In genomic region chr19:5139640-5140039, GRCm38 (mm10) we compare ENCODE assay signal across 8 mouse cellular contexts. TPM values are rescaled to one million over a fixed set of nuclear protein-coding genes. Genes with fewer than 3 reads are reported as not detected.
A peak's percentile ranks its signal among the peaks of the same experiment; 100 is the strongest.
DNase-seq lines count a peak whose midpoint lies in the region; ATAC-seq lines count a peak whose summit lies in the region.

No protein-coding gene starts in this region.

- H3K27ac ChIP-seq in forebrain, embryonic 15.5 days (replicated peaks): no peak overlapping the region

- H3K36me3 ChIP-seq in forebrain, embryonic 15.5 days: peaks cover 40% of the 10 kb centered on the region

- no peak overlapping the region for H3K4me3 ChIP-seq in forebrain, embryonic 15.5 days

- H3K4me2 ChIP-seq in forebrain, embryonic 15.5 days (replicated peaks): no peak overlapping the region

- H3K9ac ChIP-seq in forebrain, embryonic 15.5 days (replicated peaks): no peak overlapping the region

- no peaks in the 10 kb centered on the region for H3K9me3 ChIP-seq in forebrain, embryonic 15.5 days

- peak; percentile 26; the same call in 1 of the 2 replicates for ATAC-seq in forebrain, embryonic 15.5 days (replicated peaks)
- no peak for ATAC-seq in inflammation-experienced regulatory T-cells, adult 6 months

- 0% methylated on average over 2 of the region's 2 CpGs for WGBS in forebrain, embryonic 15.5 days

- peak; percentile 41 for DNase-seq in urinary bladder, postnatal 25 days (ENCODE audit: low spot score)
- DNase-seq in urinary bladder, postnatal 10 days (ENCODE audit: low spot score): no peak
- peak; percentile 43 for DNase-seq in c-Kit-positive CD71-negative TER-119-negative erythroid progenitor cells, embryonic 14.5 days (ENCODE audit: low read depth)
- peak; percentile 80 for DNase-seq in kidney, postnatal 10 days
- peak; percentile 56 to 72 for DNase-seq in lung, adult 18-20 months
- peak; percentile 83 for DNase-seq in retina, embryonic 14.5 days (ENCODE audit: low spot score)

- no peaks in the 10 kb centered on the region for H3K27me3 ChIP-seq in forebrain, embryonic 15.5 days

- no peaks in the 10 kb centered on the region for H3K4me1 ChIP-seq in forebrain, embryonic 15.5 days

RNA-seq across cellular contexts. Expression of gene Klc2, which starts 21.3 kb away (rescaled TPM):
- polyA plus RNA-seq in forebrain, embryonic 15.5 days (2015; fragmentation: Nextera tagmentation; extraction: Ambion mirVana): 47.0 and 50.9 TPM in 2 replicates
- polyA plus RNA-seq in inflammation-experienced regulatory T-cells, adult 6 months (2017; shearing (Covaris generic)): 1 to 10 TPM; 4.4 to 5.0 (median 4.7) TPM

RNA-seq across cellular contexts. Expression of gene Rab1b, which starts 32.8 kb away (rescaled TPM):
- 243 and 248 TPM in 2 replicates for polyA plus RNA-seq in forebrain, embryonic 15.5 days (2015; fragmentation: Nextera tagmentation; extraction: Ambion mirVana)
- 100 to 1,000 TPM in 2 of 3 experiments, 10 to 100 TPM in 1; 83.1 to 152 (median 102) TPM for polyA plus RNA-seq in inflammation-experienced regulatory T-cells, adult 6 months (2017; shearing (Covaris generic))

RNA-seq across cellular contexts. Expression of gene Cnih2, which starts 41.3 kb away (rescaled TPM):
- 324 and 348 TPM in 2 replicates for polyA plus RNA-seq in forebrain, embryonic 15.5 days (2015; fragmentation: Nextera tagmentation; extraction: Ambion mirVana)
- under 1 TPM in 2 of 3 experiments, not detected in 1; 0.50 to 0.59 TPM for polyA plus RNA-seq in inflammation-experienced regulatory T-cells, adult 6 months (2017; shearing (Covaris generic))

RNA-seq across cellular contexts. Expression of gene Yif1a, which starts 51.3 kb away (rescaled TPM):
- 53.0 and 54.3 TPM in 2 replicates for polyA plus RNA-seq in forebrain, embryonic 15.5 days (2015; fragmentation: Nextera tagmentation; extraction: Ambion mirVana)
- polyA plus RNA-seq in inflammation-experienced regulatory T-cells, adult 6 months (2017; shearing (Covaris generic)): 10 to 100 TPM; 45.7 to 65.4 (median 46.2) TPM

RNA-seq across cellular contexts. Expression of gene Tmem151a, which starts 54.3 kb away (rescaled TPM):
- 7.9 and 8.3 TPM in 2 replicates for polyA plus RNA-seq in forebrain, embryonic 15.5 days (2015; fragmentation: Nextera tagmentation; extraction: Ambion mirVana)
- polyA plus RNA-seq in inflammation-experienced regulatory T-cells, adult 6 months (2017; shearing (Covaris generic)): not detected

Comparison
In these comparisons a context has a peak if more than half of its experiments do, and no peak if none do; other contexts are left out.
1. RNA of gene Cnih2, which starts 41.3 kb away (polyA plus RNA-seq): 324 to 348 TPM in forebrain, embryonic 15.5 days; 0.50 to 0.59 TPM in inflammation-experienced regulatory T-cells, adult 6 months; every median in the first group is over 100 times any median in the second.